Mouse (Mus musculus) megakaryocyte-erythroid progenitor cell, adult 5-6 weeks (primary cell): ENCODE results near the gene Scn2a. TPM values are rescaled to one million over a fixed set of nuclear protein-coding genes. Genes with fewer than 3 reads are reported as not detected.
"Not testable (repeated sequence)": the region's sequence is repeated elsewhere in the genome, so short reads cannot be mapped to it uniquely, and the experiment has no call there.

ENCODE experiments used
- ATAC-seq: replicated peaks from 2 replicates; pipeline ENCODE4 v1.8.0; 2016; ENCODE audit warnings: mild to moderate bottlenecking, inconsistent platforms; ENCODE audit not compliant: severe bottlenecking, poor library complexity, low FRiP score, low TSS enrichment
- total RNA-seq, 2 experiments: library from RNA; stranded (forward) in 1 of 2; stranded (reverse) in 1 of 2; fragments of 200-1000, 215-1000 nt in 1 of 2; fragments of >200 nt in 1 of 2; fragmentation: Nextera tagmentation in 1 of 2; gene quantifications; 2 replicates each; pipeline ENCODE4 v1.2.3; 2014 to 2017

The Scn2a gene
- total RNA-seq, 2 experiments from 2014 or later = 0.44 TPM; not detected in 1

GRCm38 (mm10) chr2:65690456-65691184, 70.0 kb downstream of the Scn2a start:
- ATAC-seq = no peak

DNA sequence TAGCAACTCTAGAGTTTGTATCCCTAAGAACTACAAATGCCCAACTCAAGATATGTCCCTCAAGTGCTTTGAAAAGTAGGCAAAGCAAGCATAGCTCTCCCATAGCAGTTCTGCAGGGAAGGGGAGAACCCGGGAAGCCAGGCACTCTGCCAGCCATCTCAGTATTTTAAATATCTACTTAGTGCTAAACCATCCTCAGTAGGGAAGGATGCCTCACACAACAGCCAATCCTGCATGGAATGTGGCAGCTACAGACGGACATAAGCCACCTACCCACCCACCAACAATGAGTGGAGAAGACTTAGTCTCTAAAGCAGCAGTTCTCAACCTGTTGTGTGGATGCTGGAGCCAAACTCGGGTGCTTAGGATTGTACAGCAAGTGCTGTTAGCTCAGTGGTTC, 73.9 kb downstream of the Scn2a start:
- no peak for ATAC-seq

GRCm38 (mm10) chr2:65695061-65695460, 74.5 kb downstream of the Scn2a start:
- no peak for ATAC-seq

- no peak for ATAC-seq
Observed at GRCm38 (mm10) chr2:65700246-65700645, 79.7 kb downstream of the Scn2a start.

DNA sequence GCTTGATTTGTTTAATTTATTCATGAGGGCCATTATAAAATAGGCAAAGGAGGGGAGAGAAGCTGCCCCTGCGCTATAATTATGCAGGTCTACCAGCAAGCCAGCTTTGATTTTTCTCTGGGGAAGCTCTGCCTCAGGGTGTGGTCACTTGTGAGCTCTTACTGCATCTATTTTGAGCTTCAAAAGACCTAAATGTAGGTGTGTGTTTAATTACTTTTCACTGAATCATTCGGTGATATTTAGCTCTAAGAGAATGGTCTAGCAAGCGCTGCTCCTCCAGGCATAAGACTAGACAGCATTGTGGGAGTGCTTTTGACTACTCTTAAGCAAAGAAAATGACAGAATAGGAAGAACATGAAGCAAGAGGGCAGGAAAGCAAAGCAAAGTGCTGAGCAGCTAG, 80.6 kb downstream of the Scn2a start:
- no peak for ATAC-seq

DNA sequence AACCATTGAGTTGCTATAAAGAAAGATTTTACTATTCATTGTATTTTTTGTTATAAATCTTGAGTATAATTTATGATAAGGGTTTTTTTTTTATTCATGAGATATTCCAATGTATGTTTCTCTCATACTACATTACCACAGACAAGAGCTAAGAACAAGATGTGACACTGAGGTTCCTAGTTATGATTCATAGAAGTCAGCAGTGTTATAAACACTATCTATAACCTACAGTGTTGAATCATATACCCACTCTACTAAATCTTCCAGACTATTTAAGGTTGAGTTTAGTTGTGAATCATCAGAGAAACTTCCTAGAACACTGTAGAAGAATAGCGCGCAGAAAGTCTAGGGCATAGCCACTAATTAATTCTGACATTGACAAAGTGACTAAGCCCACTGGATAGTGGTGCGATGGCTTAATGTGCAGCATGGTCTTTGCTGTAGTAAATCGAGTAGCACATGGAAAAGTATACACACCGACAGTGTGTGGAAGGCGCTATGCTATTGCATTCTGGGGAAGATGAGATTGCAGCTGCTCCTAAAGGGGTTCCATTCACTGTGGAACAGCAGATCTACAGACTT, 101.7 kb downstream of the Scn2a start:
- ATAC-seq = no peak

- ATAC-seq = no peak
Observed at GRCm38 (mm10) chr2:65745400-65745799, 124.8 kb downstream of the Scn2a start.

DNA sequence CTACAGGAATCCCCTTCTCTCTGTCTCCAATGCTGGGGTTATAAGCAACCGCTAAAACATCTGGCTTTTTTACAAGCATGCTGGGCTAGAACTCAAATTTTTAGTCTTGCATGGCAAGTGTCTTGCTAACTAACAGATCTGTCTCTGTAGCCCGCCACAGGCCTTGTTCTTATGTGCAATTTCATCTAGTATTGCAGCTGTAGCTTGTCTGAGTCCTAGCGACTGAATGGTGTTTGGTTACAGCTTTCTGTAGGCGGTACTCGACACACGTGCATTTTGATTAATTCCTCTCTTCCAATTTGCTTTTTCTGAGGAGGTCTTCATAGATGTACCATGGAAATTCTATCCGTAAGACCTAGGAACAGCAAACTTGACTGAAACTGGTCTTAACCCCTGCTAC, 161.9 kb downstream of the Scn2a start:
- ATAC-seq = no peak

DNA sequence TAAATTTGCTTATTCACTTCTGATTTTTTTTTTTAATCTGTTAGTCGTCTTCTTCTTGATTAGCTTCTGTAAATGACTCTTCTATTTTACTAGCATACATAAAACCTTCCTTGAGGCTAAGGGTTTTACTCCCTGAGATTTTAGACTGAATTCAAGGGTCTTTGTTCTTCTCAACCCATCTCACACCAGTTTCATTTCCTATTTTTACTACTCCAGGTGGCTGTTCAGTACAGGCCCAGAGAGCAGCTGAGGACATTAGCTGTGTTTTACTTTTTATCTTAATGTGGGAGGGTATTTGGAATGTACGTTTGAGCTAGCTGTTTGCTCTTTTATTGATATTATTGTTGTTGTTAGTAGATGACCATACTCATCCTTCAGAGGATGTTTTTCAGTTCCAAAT, 162.8 kb downstream of the Scn2a start:
- no peak for ATAC-seq

- peak; percentile 63; the same call in 1 of the 2 replicates for ATAC-seq
Observed at GRCm38 (mm10) chr2:65792516-65792915, 171.9 kb downstream of the Scn2a start.

DNA sequence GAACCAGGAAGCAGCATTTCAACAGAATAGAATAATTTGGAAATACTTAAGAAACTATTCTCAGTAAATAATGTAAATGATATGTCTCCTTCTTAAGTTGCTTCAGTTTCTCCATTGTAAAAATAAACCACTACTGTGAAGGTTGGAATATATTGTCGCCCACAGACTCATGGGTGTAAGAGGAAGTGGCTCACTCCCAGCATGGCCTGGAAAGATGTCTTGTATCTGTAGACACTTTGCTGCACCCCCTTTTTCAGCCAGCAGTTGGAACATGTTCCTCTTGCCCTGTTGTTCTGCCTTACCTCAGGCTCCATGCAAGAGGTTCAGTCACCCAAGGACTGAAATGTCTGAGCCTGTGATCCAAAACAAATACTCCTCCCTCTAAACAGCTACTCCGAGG, 173.0 kb downstream of the Scn2a start:
- ATAC-seq = no peak

DNA sequence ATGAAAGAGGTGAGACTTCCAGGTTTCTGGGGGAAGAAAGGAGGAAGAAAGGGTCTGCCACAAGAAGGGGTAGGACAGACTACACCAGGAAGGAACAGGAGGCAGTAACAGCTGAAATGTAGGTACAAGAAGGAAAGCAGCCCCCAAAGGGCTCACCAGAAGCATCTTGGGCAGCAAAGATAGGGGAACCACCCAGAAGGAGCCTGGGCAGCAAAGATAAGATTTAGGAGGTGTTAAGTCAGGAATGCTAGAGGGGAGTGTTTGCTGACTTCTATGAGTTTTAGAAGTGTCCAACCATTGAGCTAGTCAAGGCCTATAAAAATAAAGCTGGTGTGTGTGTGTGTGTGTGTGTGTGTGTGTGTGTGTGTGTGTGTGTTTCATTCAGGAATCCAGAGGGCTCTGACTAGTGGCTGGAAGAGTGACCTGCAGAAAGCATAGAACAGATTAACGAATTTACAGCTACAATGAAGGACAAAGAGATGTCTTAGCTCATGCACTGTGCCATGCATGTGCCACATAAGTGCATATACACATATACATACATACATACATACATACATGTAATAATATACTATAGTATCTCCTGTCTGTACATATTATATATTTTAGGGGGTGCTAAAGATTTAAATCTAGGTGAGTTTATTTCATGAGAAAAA, 180.6 kb downstream of the Scn2a start:
- ATAC-seq = peak; percentile 99

GRCm38 (mm10) chr2:65806556-65806955, 186.0 kb downstream of the Scn2a start:
- no peak for ATAC-seq

GRCm38 (mm10) chr2:65811203-65811602, 190.6 kb downstream of the Scn2a start:
- ATAC-seq = not testable (repeated sequence)

Other genes with a start within 250 kb of the Scn2a start
- gene Scn3a, start 53.1 kb upstream of the Scn2a start, total RNA-seq (2014; fragmentation: Nextera tagmentation) = not detected in 2 replicates
- gene Scn3a, start 53.1 kb upstream of the Scn2a start, total RNA-seq (2017) = not detected in 2 replicates
- not detected in 2 replicates for gene Csrnp3, start 225.0 kb downstream of the Scn2a start, total RNA-seq (2014; fragmentation: Nextera tagmentation)
- not detected in 2 replicates for gene Csrnp3, start 225.0 kb downstream of the Scn2a start, total RNA-seq (2017)